9 mouse cellular contexts compared by ENCODE assay signal in the genomic region with DNA sequence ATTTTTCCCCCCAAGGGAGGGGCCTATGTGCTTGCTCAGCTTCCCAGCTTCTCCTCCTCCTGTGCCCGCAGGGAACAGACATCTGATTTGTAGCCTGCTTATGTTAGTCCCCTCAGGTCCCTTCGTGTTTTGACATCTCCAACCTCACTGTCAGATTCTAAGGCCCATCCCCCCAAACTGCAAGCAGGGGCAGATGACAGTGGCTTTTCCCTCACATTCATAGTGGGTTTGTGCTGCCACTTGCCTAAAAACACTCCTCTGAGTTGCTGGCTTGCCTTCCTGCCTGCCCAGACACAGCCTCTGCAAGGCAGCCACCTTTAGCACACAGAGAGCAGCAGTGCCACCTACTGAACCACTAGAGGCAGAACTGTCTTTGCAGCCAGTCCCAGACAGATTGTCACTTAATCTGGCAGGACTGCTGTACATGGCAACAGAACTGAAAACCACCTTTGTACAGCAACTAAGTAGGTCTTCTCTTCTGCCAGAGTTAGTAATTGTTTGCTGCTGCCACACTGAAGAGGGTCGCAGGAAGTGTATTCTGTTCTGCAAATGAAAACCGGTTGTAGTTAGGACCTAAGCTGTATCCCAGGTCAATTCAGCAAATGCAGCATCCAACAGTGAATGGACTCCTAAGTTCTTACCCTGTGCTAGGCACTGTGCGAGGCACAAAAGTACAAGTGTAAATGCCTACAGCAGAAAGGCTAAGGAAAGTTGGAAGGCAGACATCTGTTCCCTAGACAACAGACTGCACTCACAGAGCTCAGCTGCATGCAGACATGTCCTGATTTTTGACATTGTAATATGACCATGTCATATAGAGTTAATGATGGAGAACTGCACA.
A peak's percentile ranks its signal among the peaks of the same experiment; 100 is the strongest.
DNase-seq lines count a peak whose midpoint lies in the region; ATAC-seq and TF ChIP-seq lines count a peak whose summit lies in the region.
"Had no signal": no experiment of that assay in that cellular context is flagged by ENCODE, and none has a peak within 500 bp of the region (broad histone marks: within the 10 kb centered on the region; RNA-seq: fewer than 3 reads in every experiment).

No protein-coding gene starts in this region.

- DNase-seq in ES-E14 (ENCODE audit: low read depth, low spot score): peak; percentile 60
- peak; percentile 58 to 63 for DNase-seq in cerebellum, adult 18-20 months
- peak; percentile 49 for DNase-seq in forelimb bud, embryonic 11.5 days (ENCODE audit: low read depth, low spot score)
- DNase-seq in layer of hippocampus, adult 8-10 months (ENCODE audit: low spot score in 2 of 2): peak; percentile 69 to 73
- peak; percentile 84 for DNase-seq in lung, postnatal 0 days (ENCODE audit: low spot score)
- DNase-seq in retina, adult 2 months (ENCODE audit: low read depth, low spot score): peak; percentile 56
- peak; percentile 49 to 57 for DNase-seq in thymus, postnatal 36 days

- peak; percentile 97 for TF ChIP-seq CTCF in lung, postnatal 0 days (IDR thresholded peaks at IDR 0.05)

- no peaks in the 10 kb centered on the region for H3K4me1 ChIP-seq in ES-E14 (ENCODE audit: control insufficient read depth in 2 of 2, insufficient read depth in 2 of 2, low read length in 2 of 2, poor library complexity in 1 of 2)
- no peaks in the 10 kb centered on the region for H3K4me1 ChIP-seq in lung, postnatal 0 days (ENCODE audit: insufficient read depth, low read depth, low read length)
- H3K4me1 ChIP-seq: liver, embryonic 15.5 days had no signal

- ATAC-seq in hematopoietic stem cell, adult 5-6 weeks (replicated peaks in 1 of 2; ENCODE audit: insufficient read depth in 1 of 2, low FRiP score in 2 of 2, low TSS enrichment in 1 of 2, low read depth in 1 of 2, poor library complexity in 2 of 2, severe bottlenecking in 2 of 2): peak; percentile 91 to 95
- ATAC-seq in lung, postnatal 0 days: peak; percentile 83

- TF ChIP-seq EP300 in lung, postnatal 0 days (IDR thresholded peaks at IDR 0.05): no peak

- no peak overlapping the region for H3K4me2 ChIP-seq in lung, postnatal 0 days (replicated peaks; ENCODE audit: low read depth, low read length)
- H3K4me2 ChIP-seq: liver, embryonic 15.5 days had no signal

- H3K4me3 ChIP-seq in ES-E14 (ENCODE audit: insufficient read depth in 1 of 2, low read depth in 1 of 2, low read length in 2 of 2, poor library complexity in 1 of 2, severe bottlenecking in 1 of 2): no peak overlapping the region
- H3K4me3 ChIP-seq in lung, postnatal 0 days (ENCODE audit: low read depth, low read length): no peak overlapping the region
- H3K4me3 ChIP-seq: liver, embryonic 15.5 days had no signal

- H3K9ac ChIP-seq in ES-E14 (ENCODE audit: insufficient read depth, low read depth, low read length, poor library complexity, severe bottlenecking): no peak overlapping the region
- H3K9ac ChIP-seq in lung, postnatal 0 days (replicated peaks; ENCODE audit: low read depth): no peak overlapping the region
- H3K9ac ChIP-seq: liver, embryonic 15.5 days had no signal

- in situ Hi-C loops in ES-E14 (cut with MboI; ENCODE audit: low sequenced_read_pairs in 2 of 2, unreplicated experiment in 2 of 2): loop anchor here in 1 of 2 experiments (5.0 kb wide), 1 partner anchor 138 kb away; no protein-coding TSS in a partner anchor

- WGBS in lung, postnatal 0 days: 32% methylated on average over 5 of the region's 5 CpGs

- H3K27ac ChIP-seq in ES-E14 (ENCODE audit: insufficient read depth, low read depth, low read length, poor library complexity, severe bottlenecking): no peak overlapping the region
- H3K27ac ChIP-seq in lung, postnatal 0 days (ENCODE audit: low read length): no peak overlapping the region
- H3K27ac ChIP-seq: liver, embryonic 15.5 days had no signal

- no peaks in the 10 kb centered on the region for H3K27me3 ChIP-seq in lung, postnatal 0 days (replicated peaks; ENCODE audit: insufficient read depth, low read length)
- H3K27me3 ChIP-seq: liver, embryonic 15.5 days had no signal

- H3K9me3 ChIP-seq in ES-E14 (ENCODE audit: control insufficient read depth, insufficient read depth, low read depth, low read length): no peaks in the 10 kb centered on the region
- no peaks in the 10 kb centered on the region for H3K9me3 ChIP-seq in lung, postnatal 0 days (ENCODE audit: low read length)
- H3K9me3 ChIP-seq: liver, embryonic 15.5 days had no signal

- no peaks in the 10 kb centered on the region for H3K36me3 ChIP-seq in ES-E14 (ENCODE audit: control insufficient read depth, insufficient read depth, low read length, poor library complexity, severe bottlenecking)
- no peaks in the 10 kb centered on the region for H3K36me3 ChIP-seq in lung, postnatal 0 days (ENCODE audit: insufficient read depth, low read length)
- H3K36me3 ChIP-seq: liver, embryonic 15.5 days had no signal

TF ChIP-seq in ES-E14, 5 proteins besides CTCF, POLR2A, EP300 and RAD21:
- TF ChIP-seq MAFK (IDR thresholded peaks at IDR 0.05; ENCODE audit: insufficient read depth, low read depth, low read length): no peak
- TF ChIP-seq ZC3H11A (IDR thresholded peaks at IDR 0.05; ENCODE audit: borderline replicate concordance, low read depth, low read length): peak; percentile 93
